Comparison of ENCODE assay signal across 22 mouse cellular contexts in the genomic region with DNA sequence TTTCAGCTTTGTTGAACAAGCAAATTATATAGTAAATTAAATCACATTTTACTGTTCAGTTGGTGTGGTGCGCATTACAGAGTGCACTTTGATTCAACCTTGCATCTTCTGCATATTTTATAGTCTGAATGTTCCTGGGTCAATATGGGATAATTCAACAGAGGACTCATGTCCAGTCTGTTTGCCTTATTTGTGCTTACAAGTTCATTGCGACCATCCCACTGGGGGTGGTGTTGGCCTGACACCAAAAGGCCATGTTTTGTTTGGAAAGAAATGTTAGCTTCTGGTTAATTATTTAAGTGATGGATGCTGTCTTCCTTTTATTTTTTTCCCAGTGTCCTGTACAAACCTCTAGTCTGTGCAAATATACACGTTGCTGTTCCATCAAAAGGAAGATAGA. TPM values are rescaled to one million over a fixed set of nuclear protein-coding genes. Genes with fewer than 3 reads are reported as not detected.
A peak's percentile ranks its signal among the peaks of the same experiment; 100 is the strongest.
DNase-seq lines count a peak whose midpoint lies in the region; ATAC-seq and TF ChIP-seq lines count a peak whose summit lies in the region.
"Had no signal": no experiment of that assay in that cellular context is flagged by ENCODE, and none has a peak within 500 bp of the region (broad histone marks: within the 10 kb centered on the region; RNA-seq: fewer than 3 reads in every experiment).

No protein-coding gene starts in this region.

- H3K4me2 ChIP-seq in liver, embryonic 16.5 days (ENCODE audit: low read depth, low read length), result no peak overlapping the region
- no peak overlapping the region for H3K4me2 ChIP-seq in liver, embryonic 11.5 days
- H3K4me2 ChIP-seq in kidney, postnatal 0 days (ENCODE audit: low read length), result no peak overlapping the region
- H3K4me2 ChIP-seq: embryonic facial prominence, embryonic 15.5 days; heart, embryonic 13.5 days; hindbrain, embryonic 15.5 days; liver, embryonic 12.5 days; midbrain, embryonic 11.5 days; neural tube, embryonic 12.5 days had no signal

- DNase-seq in heart, postnatal 10 days, result peak; percentile 4 to 7
- no peak for DNase-seq in heart, adult 18-20 months
- no peak for DNase-seq in liver, embryonic 11.5 days (ENCODE audit: low spot score)
- DNase-seq in kidney, postnatal 0 days (ENCODE audit: low spot score), result peak; percentile 51
- peak; percentile 54 to 60 for DNase-seq in kidney, postnatal 4 days
- no peak for DNase-seq in adrenal gland, postnatal 14 days
- DNase-seq: adrenal gland, adult 8-10 months; cerebellum, postnatal 36 days; heart, postnatal 36 days; right cerebral cortex, postnatal 14 days; spleen, adult 18-20 months; thymus, postnatal 25 days had no signal

- TF ChIP-seq CTCF in kidney, postnatal 0 days (IDR thresholded peaks at IDR 0.05; ENCODE audit: low read depth), result no peak

- WGBS in liver, embryonic 16.5 days (ENCODE audit: insufficient replicate concordance), result 47% methylated on average over 3 of the region's 3 CpGs
- WGBS in liver, embryonic 11.5 days, result 78% methylated on average over 3 of the region's 3 CpGs
- 36% methylated on average over 3 of the region's 3 CpGs for WGBS in kidney, postnatal 0 days

- H3K9ac ChIP-seq in liver, embryonic 16.5 days (ENCODE audit: low read depth, low read length), result no peak overlapping the region
- H3K9ac ChIP-seq in liver, embryonic 11.5 days (ENCODE audit: low read depth, low read length), result no peak overlapping the region
- no peak overlapping the region for H3K9ac ChIP-seq in kidney, postnatal 0 days (ENCODE audit: low read depth, low read length)
- H3K9ac ChIP-seq: embryonic facial prominence, embryonic 15.5 days; heart, embryonic 13.5 days; hindbrain, embryonic 15.5 days; liver, embryonic 12.5 days; neural tube, embryonic 12.5 days had no signal

- H3K4me3 ChIP-seq in liver, embryonic 16.5 days (ENCODE audit: low read depth, low read length), result no peak overlapping the region
- H3K4me3 ChIP-seq in liver, embryonic 11.5 days (ENCODE audit: low read depth, low read length), result no peak overlapping the region
- no peak overlapping the region for H3K4me3 ChIP-seq in kidney, postnatal 0 days (replicated peaks; ENCODE audit: low read depth, low read length)
- H3K4me3 ChIP-seq: embryonic facial prominence, embryonic 15.5 days; heart, embryonic 13.5 days; hindbrain, embryonic 15.5 days; limb, embryonic 10.5 days; liver, embryonic 12.5 days; neural tube, embryonic 12.5 days had no signal

- intact Hi-C loops in heart, postnatal 10 days (cut with DNase I), result no loop called here

- ATAC-seq in liver, embryonic 16.5 days (ENCODE audit: low read depth), result peak; percentile 35; the same call in 1 of the 2 replicates
- no peak for ATAC-seq in liver, embryonic 11.5 days (replicated peaks; ENCODE audit: low FRiP score)
- no peak for ATAC-seq in kidney, postnatal 0 days (replicated peaks; ENCODE audit: low FRiP score, low read depth)
- ATAC-seq: intestine, embryonic 16.5 days; liver, embryonic 12.5 days had no signal

- no peaks in the 10 kb centered on the region for H3K27me3 ChIP-seq in liver, embryonic 16.5 days (ENCODE audit: control insufficient read depth, insufficient read depth, low read depth, low read length)
- H3K27me3 ChIP-seq in liver, embryonic 11.5 days (replicated peaks; ENCODE audit: control insufficient read depth, insufficient read depth, low read length), result no peaks in the 10 kb centered on the region
- no peaks in the 10 kb centered on the region for H3K27me3 ChIP-seq in kidney, postnatal 0 days (ENCODE audit: insufficient read depth, low read length)
- H3K27me3 ChIP-seq: embryonic facial prominence, embryonic 15.5 days; heart, embryonic 13.5 days; hindbrain, embryonic 15.5 days; liver, embryonic 12.5 days; neural tube, embryonic 12.5 days had no signal

- no peak overlapping the region for H3K27ac ChIP-seq in liver, embryonic 16.5 days (ENCODE audit: low read length)
- H3K27ac ChIP-seq in liver, embryonic 11.5 days (ENCODE audit: low read depth, low read length), result no peak overlapping the region
- H3K27ac ChIP-seq in kidney, postnatal 0 days, result no peak overlapping the region
- H3K27ac ChIP-seq: embryonic facial prominence, embryonic 15.5 days; heart, embryonic 13.5 days; hindbrain, embryonic 15.5 days; limb, embryonic 10.5 days; liver, embryonic 12.5 days; neural tube, embryonic 12.5 days had no signal

- no peaks in the 10 kb centered on the region for H3K9me3 ChIP-seq in liver, embryonic 16.5 days (replicated peaks; ENCODE audit: control insufficient read depth, low read length)
- no peaks in the 10 kb centered on the region for H3K9me3 ChIP-seq in liver, embryonic 11.5 days (ENCODE audit: control insufficient read depth, low read length)
- no peaks in the 10 kb centered on the region for H3K9me3 ChIP-seq in kidney, postnatal 0 days (replicated peaks; ENCODE audit: low read length)
- H3K9me3 ChIP-seq: embryonic facial prominence, embryonic 15.5 days; heart, embryonic 13.5 days; hindbrain, embryonic 15.5 days; limb, embryonic 10.5 days; liver, embryonic 12.5 days; neural tube, embryonic 12.5 days had no signal

- H3K36me3 ChIP-seq in liver, embryonic 16.5 days (ENCODE audit: control insufficient read depth, insufficient read depth), result no peaks in the 10 kb centered on the region
- H3K36me3 ChIP-seq in liver, embryonic 11.5 days (ENCODE audit: control insufficient read depth, insufficient read depth, low read length), result no peaks in the 10 kb centered on the region
- no peaks in the 10 kb centered on the region for H3K36me3 ChIP-seq in kidney, postnatal 0 days (ENCODE audit: insufficient read depth, low read length)
- H3K36me3 ChIP-seq: embryonic facial prominence, embryonic 15.5 days; heart, embryonic 13.5 days; hindbrain, embryonic 15.5 days; limb, embryonic 10.5 days; liver, embryonic 12.5 days; neural tube, embryonic 12.5 days had no signal

- H3K4me1 ChIP-seq in liver, embryonic 16.5 days (ENCODE audit: control insufficient read depth, low read depth, low read length), result no peaks in the 10 kb centered on the region
- no peaks in the 10 kb centered on the region for H3K4me1 ChIP-seq in liver, embryonic 11.5 days (replicated peaks; ENCODE audit: control insufficient read depth, insufficient read depth, low read length)
- no peaks in the 10 kb centered on the region for H3K4me1 ChIP-seq in kidney, postnatal 0 days (replicated peaks; ENCODE audit: insufficient read depth, low read length)
- H3K4me1 ChIP-seq: embryonic facial prominence, embryonic 15.5 days; heart, embryonic 13.5 days; hindbrain, embryonic 15.5 days; limb, embryonic 10.5 days; liver, embryonic 12.5 days; neural tube, embryonic 12.5 days had no signal

RNA-seq across cellular contexts. Expression of gene Hs3st1, which starts 48.7 kb away (rescaled TPM):
- 10 to 100 TPM; 10.4 to 10.8 TPM for total RNA-seq in heart, postnatal 10 days (2021)
- total RNA-seq in heart, adult 18-20 months (2021), result 1 to 10 TPM; 4.4 to 5.0 TPM
- 0.27 and 0.42 TPM in 2 replicates for polyA plus RNA-seq in liver, embryonic 16.5 days (2015; fragmentation: Nextera tagmentation; extraction: Ambion mirVana)
- 1.4 and 1.7 TPM in 2 replicates for polyA plus RNA-seq in liver, embryonic 11.5 days (2014; fragmentation: Nextera tagmentation; extraction: Ambion mirVana)
- 6.4 and 7.0 TPM in 2 replicates for polyA plus RNA-seq in kidney, postnatal 0 days (2015; fragmentation: Nextera tagmentation; extraction: Ambion mirVana)
- total RNA-seq in adrenal gland, postnatal 14 days (2021), result 14.6 and 22.4 TPM in 2 replicates
- total RNA-seq: granulocyte monocyte progenitor cell, adult 5-6 weeks had no signal

Comparison
In these comparisons a context has a peak if more than half of its experiments do, and no peak if none do; other contexts are left out.
1. DNase-seq: peak in heart, postnatal 10 days (2 of 2), kidney, postnatal 0 days (single experiment) and kidney, postnatal 4 days (2 of 2); none in heart, adult 18-20 months (0 of 2), liver, embryonic 11.5 days (single experiment) and adrenal gland, postnatal 14 days (single experiment).